Mouse (Mus musculus) CH12.LX (cell line): ENCODE data around the gene Dnajc1.

Experiments used
- CTCF ChIP-seq, 2 experiments: IDR thresholded peaks in 1 of 2; conservative IDR thresholded peaks in 1 of 2; 2 replicates each; pipeline ENCODE4 v1.5.1; 2011 to 2012; ENCODE audit warnings: low read depth in 2 of 2, low read length in 2 of 2, improper control_type of control experiment in 1 of 2, inconsistent platforms in 1 of 2, mild to moderate bottlenecking in 1 of 2, moderate library complexity in 1 of 2
- E2F4 ChIP-seq: IDR thresholded peaks from 2 replicates; pipeline ENCODE4 v1.6.1; 2011; ENCODE audit warnings: low read depth, low read length, improper control_type of control experiment; ENCODE audit not compliant: insufficient replicate concordance
- EP300 ChIP-seq: IDR thresholded peaks from 2 replicates; pipeline ENCODE4 v1.6.1; 2011; ENCODE audit warnings: low read length, improper control_type of control experiment
- HCFC1 ChIP-seq: IDR thresholded peaks from 2 replicates; pipeline ENCODE4 v1.6.1; 2012; ENCODE audit warnings: low read depth, mild to moderate bottlenecking, inconsistent platforms, low read length, improper control_type of control experiment
- KAT2A ChIP-seq: IDR thresholded peaks from 2 replicates; pipeline ENCODE4 v1.6.1; 2012; ENCODE audit warnings: low read length, improper control_type of control experiment, inconsistent platforms; ENCODE audit not compliant: insufficient replicate concordance
- MAFK ChIP-seq: IDR thresholded peaks from 2 replicates; pipeline ENCODE4 v1.6.1; 2011; ENCODE audit warnings: low read length, improper control_type of control experiment; ENCODE audit not compliant: insufficient replicate concordance
- MAX ChIP-seq: IDR thresholded peaks from 2 replicates; pipeline ENCODE4 v1.6.1; 2011; ENCODE audit warnings: low read length, improper control_type of control experiment
- NRF1 ChIP-seq: IDR thresholded peaks from 2 replicates; pipeline ENCODE4 v1.6.1; 2014; ENCODE audit warnings: low read depth, mild to moderate bottlenecking, inconsistent platforms, low read length, improper control_type of control experiment, moderate library complexity
- SMC3 ChIP-seq: IDR thresholded peaks from 2 replicates; pipeline ENCODE4 v1.6.1; 2011; ENCODE audit warnings: low read depth, low read length, improper control_type of control experiment
- TCF12 ChIP-seq: IDR thresholded peaks from 2 replicates; pipeline ENCODE4 v1.6.1; 2014; ENCODE audit warnings: low read depth, mild to moderate bottlenecking, inconsistent platforms, low read length, improper control_type of control experiment
- UBTF ChIP-seq: IDR thresholded peaks from 2 replicates; pipeline ENCODE4 v1.6.1; 2012; ENCODE audit warnings: low read depth, mild to moderate bottlenecking, inconsistent platforms, low read length, improper control_type of control experiment, moderate library complexity
- ZC3H11A ChIP-seq: IDR thresholded peaks from 2 replicates; pipeline ENCODE4 v1.6.1; 2012; ENCODE audit warnings: low read depth, mild to moderate bottlenecking, inconsistent platforms, low read length, improper control_type of control experiment

GRCm38 (mm10) chr2:18355293-18355692, 37.3 kb downstream of the Dnajc1 start:
- TF ChIP-seq KAT2A (no peak), MAX (no peak), HCFC1 (no peak), EP300 (no peak), CTCF (conservative IDR thresholded peaks at IDR 0.05 in 1 of 2, IDR thresholded peaks at IDR 0.05 in 1 of 2; ENCODE audit: low read depth in 2 of 2, low read length in 2 of 2) (no peak), SMC3 (no peak), MAFK (no peak), ZC3H11A (no peak), E2F4 (no peak), UBTF (no peak), NRF1 (no peak), TCF12 (no peak)
